Mouse (Mus musculus): ENCODE data around the gene Zic1. TPM values are rescaled to one million over a fixed set of nuclear protein-coding genes. Genes with fewer than 3 reads are reported as not detected.

Zic1 gene
- polyA plus RNA-seq, 1 experiment from 2014 or later: 0.05 TPM

- no peaks in the 10 kb centered on the region for H3K4me1 ChIP-seq (replicated peaks)
- peaks cover 94% of the 10 kb centered on the region for H3K27me3 ChIP-seq
- no peak overlapping the region for H3K27ac ChIP-seq
- H3K9me3 ChIP-seq (replicated peaks): no peaks in the 10 kb centered on the region
- no peaks in the 10 kb centered on the region for H3K36me3 ChIP-seq
- H3K4me2 ChIP-seq: no peak overlapping the region
- ATAC-seq (ENCODE audit: low read depth) (no peak), DNase-seq (no peak)
- no peak overlapping the region for H3K4me3 ChIP-seq (replicated peaks)
- WGBS (ENCODE audit: insufficient replicate concordance): 21% methylated on average over 3 of the region's 3 CpGs
- H3K9ac ChIP-seq: no peak overlapping the region
These were observed 8.4 kb upstream of the Zic1 start for GRCm38 (mm10) chr9:91373811-91374575.

- DNase-seq: no peak
- ATAC-seq (ENCODE audit: low read depth): no peak
- Histone ChIP-seq H3K36me3 (no peaks in the 10 kb centered on the region), H3K4me3 (replicated peaks) (no peak overlapping the region), H3K27ac (no peak overlapping the region), H3K4me2 (no peak overlapping the region), H3K9me3 (replicated peaks) (no peaks in the 10 kb centered on the region), H3K9ac (no peak overlapping the region), H3K27me3 (peaks cover 94% of the 10 kb centered on the region), H3K4me1 (replicated peaks) (no peaks in the 10 kb centered on the region)
- 18% methylated on average over 4 of the region's 4 CpGs for WGBS (ENCODE audit: insufficient replicate concordance)
These were observed 6.0 kb upstream of the Zic1 start for GRCm38 (mm10) chr9:91371608-91372007.

- Histone ChIP-seq H3K4me2 (no peak overlapping the region), H3K9me3 (replicated peaks) (no peaks in the 10 kb centered on the region), H3K27me3 (peaks cover 94% of the 10 kb centered on the region), H3K27ac (no peak overlapping the region), H3K36me3 (no peaks in the 10 kb centered on the region), H3K4me3 (replicated peaks) (no peak overlapping the region), H3K4me1 (replicated peaks) (no peaks in the 10 kb centered on the region), H3K9ac (no peak overlapping the region)
- ATAC-seq (ENCODE audit: low read depth): no peak
- no peak for DNase-seq
These were observed 5.4 kb upstream of the Zic1 start for GRCm38 (mm10) chr9:91371011-91371410.

- Histone ChIP-seq H3K4me1 (replicated peaks) (no peaks in the 10 kb centered on the region; the same call in 1 of the 2 replicates), H3K9ac (no peak overlapping the region), H3K9me3 (replicated peaks) (no peaks in the 10 kb centered on the region), H3K36me3 (no peaks in the 10 kb centered on the region), H3K4me2 (no peak overlapping the region), H3K4me3 (replicated peaks) (no peak overlapping the region), H3K27me3 (peaks cover 94% of the 10 kb centered on the region), H3K27ac (no peak overlapping the region)
- 11% methylated on average over 6 of the region's 6 CpGs for WGBS (ENCODE audit: insufficient replicate concordance)
- ATAC-seq (ENCODE audit: low read depth): no peak
- no peak for DNase-seq
These were observed 4.6 kb upstream of the Zic1 start for GRCm38 (mm10) chr9:91370191-91370708.

- ATAC-seq (ENCODE audit: low read depth) (no peak), DNase-seq (no peak)
- no peak overlapping the region for H3K4me3 ChIP-seq (replicated peaks)
- 3% methylated on average over 25 of the region's 26 CpGs for WGBS (ENCODE audit: insufficient replicate concordance)
- no peak overlapping the region for H3K27ac ChIP-seq
- H3K27me3 ChIP-seq: peaks cover 95% of the 10 kb centered on the region
- H3K4me1 ChIP-seq (replicated peaks): peaks cover 8% of the 10 kb centered on the region; the same call in 1 of the 2 replicates
- no peaks in the 10 kb centered on the region for H3K9me3 ChIP-seq (replicated peaks)
- no peak overlapping the region for H3K9ac ChIP-seq
- H3K36me3 ChIP-seq: no peaks in the 10 kb centered on the region
- no peak overlapping the region for H3K4me2 ChIP-seq
These were observed 3.8 kb upstream of the Zic1 start for GRCm38 (mm10) chr9:91369293-91369991.

GRCm38 (mm10) chr9:91368946-91369292 is 3.3 kb upstream of the Zic1 start:
- no peaks in the 10 kb centered on the region for H3K36me3 ChIP-seq
- no peak overlapping the region for H3K9ac ChIP-seq
- H3K27me3 ChIP-seq: peaks cover 95% of the 10 kb centered on the region
- no peak for ATAC-seq (ENCODE audit: low read depth)
- H3K27ac ChIP-seq: no peak overlapping the region
- H3K4me2 ChIP-seq: no peak overlapping the region
- H3K4me1 ChIP-seq (replicated peaks): peaks cover 10% of the 10 kb centered on the region; the same call in 1 of the 2 replicates
- WGBS (ENCODE audit: insufficient replicate concordance): 6% methylated on average over 13 of the region's 13 CpGs
- H3K9me3 ChIP-seq (replicated peaks): no peaks in the 10 kb centered on the region
- no peak for DNase-seq
- no peak overlapping the region for H3K4me3 ChIP-seq (replicated peaks)

- Histone ChIP-seq H3K36me3 (no peaks in the 10 kb centered on the region), H3K4me3 (replicated peaks) (no peak overlapping the region), H3K9me3 (replicated peaks) (no peaks in the 10 kb centered on the region), H3K4me1 (replicated peaks) (peaks cover 10% of the 10 kb centered on the region; the same call in 1 of the 2 replicates), H3K27me3 (peaks cover 99% of the 10 kb centered on the region), H3K4me2 (no peak overlapping the region), H3K27ac (no peak overlapping the region), H3K9ac (no peak overlapping the region)
- DNase-seq (no peak), ATAC-seq (ENCODE audit: low read depth) (no peak)
- WGBS (ENCODE audit: insufficient replicate concordance): 0% methylated on average over 3 of the region's 3 CpGs
These were observed 2.5 kb upstream of the Zic1 start for GRCm38 (mm10) chr9:91368150-91368549.

- no peaks in the 10 kb centered on the region for H3K9me3 ChIP-seq (replicated peaks)
- no peak for DNase-seq
- H3K27me3 ChIP-seq: peaks cover 100% of the 10 kb centered on the region
- H3K4me3 ChIP-seq (replicated peaks): no peak overlapping the region
- H3K27ac ChIP-seq: no peak overlapping the region
- no peak for ATAC-seq (ENCODE audit: low read depth)
- peaks cover 10% of the 10 kb centered on the region; the same call in 1 of the 2 replicates for H3K4me1 ChIP-seq (replicated peaks)
- H3K36me3 ChIP-seq: no peaks in the 10 kb centered on the region
- no peak overlapping the region for H3K4me2 ChIP-seq
- WGBS (ENCODE audit: insufficient replicate concordance): 3% methylated on average over 30 of the region's 30 CpGs
- no peak overlapping the region for H3K9ac ChIP-seq
These were observed 1.6 kb upstream of the Zic1 start for GRCm38 (mm10) chr9:91366999-91367811.

- Histone ChIP-seq H3K9ac (no peak overlapping the region), H3K36me3 (no peaks in the 10 kb centered on the region), H3K9me3 (replicated peaks) (no peaks in the 10 kb centered on the region), H3K4me3 (replicated peaks) (no peak overlapping the region), H3K4me2 (no peak overlapping the region), H3K27me3 (peaks cover 100% of the 10 kb centered on the region), H3K27ac (no peak overlapping the region), H3K4me1 (replicated peaks) (peaks cover 13% of the 10 kb centered on the region; the same call in 1 of the 2 replicates)
- DNase-seq (no peak), ATAC-seq (ENCODE audit: low read depth) (no peak)
- 2% methylated on average over 16 of the region's 18 CpGs for WGBS (ENCODE audit: insufficient replicate concordance)
These were observed 802 bp upstream of the Zic1 start for GRCm38 (mm10) chr9:91366226-91366998.

- H3K27me3 ChIP-seq: peaks cover 99% of the 10 kb centered on the region
- no peaks in the 10 kb centered on the region for H3K9me3 ChIP-seq (replicated peaks)
- no peak for DNase-seq
- WGBS (ENCODE audit: insufficient replicate concordance): under 1% methylated on average over 34 of the region's 42 CpGs
- H3K36me3 ChIP-seq: no peaks in the 10 kb centered on the region
- no peak overlapping the region for H3K27ac ChIP-seq
- ATAC-seq (ENCODE audit: low read depth): no peak
- peaks cover 13% of the 10 kb centered on the region; the same call in 1 of the 2 replicates for H3K4me1 ChIP-seq (replicated peaks)
- peak overlapping the region; percentile 32 for H3K4me2 ChIP-seq
- H3K9ac ChIP-seq: no peak overlapping the region
- peak overlapping the region; percentile 28; the same call in 1 of the 2 replicates for H3K4me3 ChIP-seq (replicated peaks)
These were observed 574 bp downstream of the Zic1 start for GRCm38 (mm10) chr9:91364971-91365501.

Data from liver, embryonic 13.5 days (tissue).